In genomic region chr12:75922900-75923299, GRCm38 (mm10) we compare ENCODE assay signal across 13 mouse cellular contexts.
A peak's percentile ranks its signal among the peaks of the same experiment; 100 is the strongest.
DNase-seq lines count a peak whose midpoint lies in the region; ATAC-seq lines count a peak whose summit lies in the region.
"Had no signal": no experiment of that assay in that cellular context is flagged by ENCODE, and none has a peak within 500 bp of the region (broad histone marks: within the 10 kb centered on the region; RNA-seq: fewer than 3 reads in every experiment).

No protein-coding gene starts in this region.

- H3K36me3 ChIP-seq in heart, embryonic 14.5 days (ENCODE audit: control insufficient read depth, insufficient read depth, low read length): peaks cover 82% of the 10 kb centered on the region
- peaks cover 14% of the 10 kb centered on the region for H3K36me3 ChIP-seq in liver, embryonic 12.5 days
- H3K36me3 ChIP-seq in midbrain, embryonic 13.5 days: peaks cover 61% of the 10 kb centered on the region

- no peak overlapping the region for H3K9ac ChIP-seq in heart, embryonic 14.5 days (ENCODE audit: low read length)
- H3K9ac ChIP-seq in liver, embryonic 12.5 days: no peak overlapping the region
- H3K9ac ChIP-seq in midbrain, embryonic 13.5 days (replicated peaks): no peak overlapping the region
- H3K9ac ChIP-seq: heart, embryonic 13.5 days had no signal

- intact Hi-C loops in heart, postnatal 25 days (cut with DNase I): no loop called here

- 45% methylated on average over 11 of the region's 11 CpGs for WGBS in heart, embryonic 14.5 days
- WGBS in liver, embryonic 12.5 days (ENCODE audit: insufficient replicate concordance): 60% methylated on average over 11 of the region's 11 CpGs
- 32% methylated on average over 11 of the region's 11 CpGs for WGBS in midbrain, embryonic 13.5 days

- no peak overlapping the region for H3K4me2 ChIP-seq in heart, embryonic 14.5 days (ENCODE audit: low read length)
- no peak overlapping the region for H3K4me2 ChIP-seq in liver, embryonic 12.5 days
- no peak overlapping the region for H3K4me2 ChIP-seq in midbrain, embryonic 13.5 days (replicated peaks)
- H3K4me2 ChIP-seq: heart, embryonic 13.5 days had no signal

- no peak overlapping the region for H3K4me3 ChIP-seq in heart, embryonic 14.5 days (ENCODE audit: control insufficient read depth in 1 of 2, insufficient read depth in 1 of 2, low read depth in 1 of 2, low read length in 2 of 2)
- no peak overlapping the region for H3K4me3 ChIP-seq in liver, embryonic 12.5 days
- no peak overlapping the region for H3K4me3 ChIP-seq in midbrain, embryonic 13.5 days (replicated peaks)
- H3K4me3 ChIP-seq: forebrain, embryonic 10.5 days; heart, embryonic 13.5 days had no signal

- no peak overlapping the region for H3K27ac ChIP-seq in heart, embryonic 14.5 days (replicated peaks in 1 of 2; ENCODE audit: control insufficient read depth in 1 of 2, insufficient read depth in 1 of 2, low read depth in 2 of 2, low read length in 2 of 2)
- no peak overlapping the region for H3K27ac ChIP-seq in liver, embryonic 12.5 days
- H3K27ac ChIP-seq in midbrain, embryonic 13.5 days: 0 out of 2 replicates have a peak overlapping the region, but pooled peaks have one; percentile 7
- H3K27ac ChIP-seq: forebrain, embryonic 10.5 days; heart, embryonic 13.5 days; macrophage had no signal

- no peaks in the 10 kb centered on the region for H3K27me3 ChIP-seq in heart, embryonic 14.5 days (ENCODE audit: control insufficient read depth, insufficient read depth, low read length)
- H3K27me3 ChIP-seq in liver, embryonic 12.5 days (replicated peaks): no peaks in the 10 kb centered on the region
- H3K27me3 ChIP-seq in midbrain, embryonic 13.5 days: no peaks in the 10 kb centered on the region
- H3K27me3 ChIP-seq: heart, embryonic 13.5 days had no signal

- H3K9me3 ChIP-seq in heart, embryonic 14.5 days (ENCODE audit: control insufficient read depth, low read length): no peaks in the 10 kb centered on the region
- no peaks in the 10 kb centered on the region for H3K9me3 ChIP-seq in liver, embryonic 12.5 days (replicated peaks)
- H3K9me3 ChIP-seq in midbrain, embryonic 13.5 days: no peaks in the 10 kb centered on the region
- H3K9me3 ChIP-seq: forebrain, embryonic 10.5 days; heart, embryonic 13.5 days had no signal

- peaks cover 0 to 2% of the 10 kb centered on the region in 2 experiments; a peak in 1 of 4 replicates for H3K4me1 ChIP-seq in heart, embryonic 14.5 days (ENCODE audit: control insufficient read depth in 2 of 2, insufficient read depth in 2 of 2, low read length in 2 of 2)
- H3K4me1 ChIP-seq in liver, embryonic 12.5 days: no peaks in the 10 kb centered on the region
- peaks cover 9% of the 10 kb centered on the region; the same call in 1 of the 2 replicates for H3K4me1 ChIP-seq in midbrain, embryonic 13.5 days (replicated peaks)

- DNase-seq in heart, postnatal 25 days (ENCODE audit: low spot score): no peak
- DNase-seq in liver: no peak
- DNase-seq in embryo, embryonic 9.5 days (ENCODE audit: extremely low spot score): peak; percentile 22
- DNase-seq in spleen, postnatal 14 days (ENCODE audit: low spot score in 2 of 2): no peak
- DNase-seq in left cerebral cortex, adult 11 months (ENCODE audit: low spot score): no peak
- DNase-seq: cerebellum, postnatal 36 days; left cerebral cortex, postnatal 4 days had no signal

- peak; percentile 59; the same call in 1 of the 2 replicates for ATAC-seq in heart, embryonic 14.5 days (ENCODE audit: insufficient number of reproducible peaks, insufficient read depth, low FRiP score, low read depth)
- 0 out of 2 replicates have a peak, but pooled peaks have one; percentile 27 for ATAC-seq in liver, embryonic 12.5 days
- peak; percentile 70 for ATAC-seq in midbrain, embryonic 13.5 days
